Mouse (Mus musculus) ovary, postnatal 14 days (tissue): ENCODE results near the gene Nudcd3.

ENCODE experiments used
- DNase-seq: peaks from one replicate; pipeline ENCODE4 v3.0.0; 2022; ENCODE audit warnings: low spot score

Nudcd3 gene

GRCm38 (mm10) chr11:6177781-6178420, 22.3 kb downstream of the Nudcd3 start:
- DNase-seq, result no peak

GRCm38 (mm10) chr11:6175506-6175905, 24.7 kb downstream of the Nudcd3 start:
- DNase-seq, result no peak

- DNase-seq, result no peak
Measured at GRCm38 (mm10) chr11:6174719-6175118, 25.5 kb downstream of the Nudcd3 start.

- DNase-seq, result no peak
Measured at GRCm38 (mm10) chr11:6169041-6169663, 31.1 kb downstream of the Nudcd3 start.

- no peak for DNase-seq
Measured at GRCm38 (mm10) chr11:6166351-6166750, 33.9 kb downstream of the Nudcd3 start.

- DNase-seq, result no peak
Measured at GRCm38 (mm10) chr11:6165391-6166081, 34.7 kb downstream of the Nudcd3 start.

GRCm38 (mm10) chr11:6164781-6165180, 35.4 kb downstream of the Nudcd3 start:
- no peak for DNase-seq

- no peak for DNase-seq
Measured at GRCm38 (mm10) chr11:6163706-6164105, 36.5 kb downstream of the Nudcd3 start.

- no peak for DNase-seq
Measured at GRCm38 (mm10) chr11:6163062-6163461, 37.2 kb downstream of the Nudcd3 start.

GRCm38 (mm10) chr11:6161549-6161948, 38.7 kb downstream of the Nudcd3 start:
- no peak for DNase-seq

GRCm38 (mm10) chr11:6160663-6161271, 39.4 kb downstream of the Nudcd3 start:
- DNase-seq, result no peak

GRCm38 (mm10) chr11:6159704-6160275, 40.4 kb downstream of the Nudcd3 start:
- no peak for DNase-seq

GRCm38 (mm10) chr11:6158515-6158914, 41.7 kb downstream of the Nudcd3 start:
- DNase-seq, result no peak

- no peak for DNase-seq
Measured at GRCm38 (mm10) chr11:6157119-6157518, 43.1 kb downstream of the Nudcd3 start.

GRCm38 (mm10) chr11:6156651-6157050, 43.6 kb downstream of the Nudcd3 start:
- DNase-seq, result no peak

GRCm38 (mm10) chr11:6154211-6154701, 46.0 kb downstream of the Nudcd3 start:
- no peak for DNase-seq

GRCm38 (mm10) chr11:6152864-6153263, 47.4 kb downstream of the Nudcd3 start:
- no peak for DNase-seq

GRCm38 (mm10) chr11:6138233-6138950, 61.8 kb downstream of the Nudcd3 start:
- DNase-seq, result no peak

- DNase-seq, result no peak
Measured at GRCm38 (mm10) chr11:6132886-6133285, 67.3 kb downstream of the Nudcd3 start.

GRCm38 (mm10) chr11:6130578-6130977, 69.6 kb downstream of the Nudcd3 start:
- no peak for DNase-seq

GRCm38 (mm10) chr11:6123605-6124120, 76.6 kb downstream of the Nudcd3 start:
- no peak for DNase-seq
